Mouse (Mus musculus) kidney, adult 2 months (tissue): Measurements from ENCODE around the gene Fam81a.

Experiments used
- CTCF ChIP-seq: fragments of 200-500 bp; conservative IDR thresholded peaks from 2 replicates; pipeline ENCODE4 v1.5.1; 2011; ENCODE audit warnings: low read depth, mild to moderate bottlenecking, control low read depth, low read length, moderate library complexity, mixed read lengths; ENCODE audit not compliant: insufficient read depth, insufficient read length
- POLR2A ChIP-seq: fragments of 200-500 bp; IDR thresholded peaks from one replicate; pipeline ENCODE4 v1.6.1; 2011; ENCODE audit warnings: low read depth, low read length, control low read depth

DNA sequence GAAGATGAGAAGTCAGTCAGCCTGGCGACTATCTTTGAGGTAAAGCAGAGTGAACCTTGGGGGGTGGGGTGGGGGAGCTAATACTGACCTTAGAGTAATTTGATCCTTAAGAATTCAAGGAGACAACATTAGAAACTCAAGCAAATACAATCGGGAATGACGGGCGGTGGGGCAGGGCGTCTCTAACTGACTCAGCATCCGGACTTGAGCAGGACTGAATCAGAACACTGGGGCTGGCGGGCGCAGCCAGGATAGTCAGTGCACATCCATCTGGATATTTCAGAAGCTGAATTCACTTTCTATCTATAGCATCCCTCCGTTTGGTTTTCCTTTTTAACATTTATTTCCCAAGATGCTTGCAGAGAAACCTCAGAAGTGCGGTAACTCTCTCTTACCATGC is 17.7 kb upstream of the Fam81a start:
- TF ChIP-seq CTCF (no peak), POLR2A (no peak)
